Comparison of ENCODE assay signal across 22 mouse cellular contexts in genomic region chr10:105626842-105627241, GRCm38 (mm10). TPM values are rescaled to one million over a fixed set of nuclear protein-coding genes. Genes with fewer than 3 reads are reported as not detected.
DNase-seq lines count a peak whose midpoint lies in the region; TF ChIP-seq lines count a peak whose summit lies in the region.
"Had no signal": no experiment of that assay in that cellular context is flagged by ENCODE, and none has a peak within 500 bp of the region (broad histone marks: within the 10 kb centered on the region; RNA-seq: fewer than 3 reads in every experiment).

No protein-coding gene starts in this region.

- no peaks in the 10 kb centered on the region for H3K4me1 ChIP-seq in CH12.LX (ENCODE audit: control insufficient read depth in 1 of 2, insufficient read depth in 2 of 2)
- no peaks in the 10 kb centered on the region for H3K4me1 ChIP-seq in ES-E14 (ENCODE audit: control insufficient read depth in 2 of 2, insufficient read depth in 2 of 2, low read length in 2 of 2, poor library complexity in 1 of 2)
- no peaks in the 10 kb centered on the region for H3K4me1 ChIP-seq in MEL (ENCODE audit: control insufficient read depth in 1 of 2, insufficient read depth in 2 of 2, low read length in 2 of 2)

- H3K9ac ChIP-seq in CH12.LX (ENCODE audit: insufficient read depth, low read depth), result no peak overlapping the region
- no peak overlapping the region for H3K9ac ChIP-seq in ES-E14 (ENCODE audit: insufficient read depth, low read depth, low read length, poor library complexity, severe bottlenecking)
- no peak overlapping the region for H3K9ac ChIP-seq in MEL (ENCODE audit: control insufficient read depth, low read depth, low read length, poor library complexity, severe bottlenecking)

- in situ Hi-C loops in CH12.LX (cut with MboI; ENCODE audit: low pct_ligation_motif_present, low pct_unique_long_range_greater_than_20kb, low sequenced_read_pairs) (no loop called here), ES-E14 (cut with MboI; ENCODE audit: low sequenced_read_pairs in 2 of 2, unreplicated experiment in 2 of 2) (no loop called here)

- no peak for TF ChIP-seq EP300 in CH12.LX (IDR thresholded peaks at IDR 0.05; ENCODE audit: low read length)
- TF ChIP-seq EP300 in MEL (IDR thresholded peaks at IDR 0.05; ENCODE audit: low read depth in 1 of 2, low read length in 2 of 2), result no peak

- H3K27me3 ChIP-seq in CH12.LX (replicated peaks) (no peaks in the 10 kb centered on the region), MEL (ENCODE audit: control insufficient read depth in 1 of 2, insufficient read depth in 2 of 2, low read length in 2 of 2) (no peaks in the 10 kb centered on the region)
- H3K27me3 ChIP-seq: Patski had no signal

- no peak overlapping the region for H3K4me2 ChIP-seq in CH12.LX (ENCODE audit: insufficient read depth, low read depth, poor library complexity, severe bottlenecking)

- dilution Hi-C loops in CH12.LX (cut with MboI; ENCODE audit: extremely low pct_ligation_motif_present, extremely low pct_unique_long_range_greater_than_20kb, low sequenced_read_pairs), result no loop called here

- no peaks in the 10 kb centered on the region for H3K36me3 ChIP-seq in CH12.LX (replicated peaks in 1 of 2; ENCODE audit: control insufficient read depth in 1 of 2, insufficient read depth in 1 of 2, low read length in 1 of 2)
- H3K36me3 ChIP-seq in ES-E14 (ENCODE audit: control insufficient read depth, insufficient read depth, low read length, poor library complexity, severe bottlenecking), result no peaks in the 10 kb centered on the region
- no peaks in the 10 kb centered on the region for H3K36me3 ChIP-seq in MEL (ENCODE audit: control insufficient read depth in 1 of 2, insufficient read depth in 2 of 2, low read length in 2 of 2)
- H3K36me3 ChIP-seq: G1E had no signal

- TF ChIP-seq CTCF in CH12.LX (conservative IDR thresholded peaks at IDR 0.05 in 1 of 2, IDR thresholded peaks at IDR 0.05 in 1 of 2; ENCODE audit: low read depth in 2 of 2, low read length in 2 of 2) (no peak), MEL (IDR thresholded peaks at IDR 0.05 in 2 of 3, conservative IDR thresholded peaks at IDR 0.05 in 1 of 3; ENCODE audit: control insufficient read depth in 1 of 3, insufficient read depth in 1 of 3, low read depth in 2 of 3, low read length in 3 of 3, poor library complexity in 1 of 3, severe bottlenecking in 1 of 3) (no peak)

- H3K4me3 ChIP-seq in CH12.LX (replicated peaks in 1 of 3; ENCODE audit: low read depth in 2 of 3, low read length in 2 of 3, poor library complexity in 1 of 3) (no peak overlapping the region), ES-E14 (ENCODE audit: insufficient read depth in 1 of 2, low read depth in 1 of 2, low read length in 2 of 2, poor library complexity in 1 of 2, severe bottlenecking in 1 of 2) (no peak overlapping the region), MEL (ENCODE audit: control insufficient read depth in 1 of 2, insufficient read depth in 1 of 2, low read depth in 2 of 2, low read length in 2 of 2) (no peak overlapping the region)

- H3K79me2 ChIP-seq in CH12.LX (replicated peaks; ENCODE audit: control insufficient read depth, extremely low read depth, insufficient read depth, poor library complexity, severe bottlenecking) (no peaks in the 10 kb centered on the region), MEL (ENCODE audit: control insufficient read depth, insufficient read depth, low read length, poor library complexity) (no peaks in the 10 kb centered on the region)

- DNase-seq in CH12.LX (ENCODE audit: extremely low read depth) (no peak), ES-E14 (ENCODE audit: low read depth, low spot score) (no peak), MEL (ENCODE audit: low read depth, low spot score) (no peak)
- DNase-seq in adrenal gland, adult 2 months, result no peak
- DNase-seq in left cerebral cortex, adult 8-10 months (ENCODE audit: low spot score in 2 of 2), result no peak
- no peak for DNase-seq in adrenal gland, postnatal 10 days
- DNase-seq: adrenal gland, adult 8-10 months; adrenal gland, postnatal 14 days; adrenal gland, postnatal 25 days; adrenal gland, postnatal 36 days; B cell, adult 2 months; cerebellum, adult 11 months; cerebellum, adult 11-12 months; cerebellum, adult 18-20 months; cerebellum, adult 2 months; cerebellum, adult 8-10 months; cerebellum, adult 9-10 months; cerebellum, adult 9-11 months; cerebellum, postnatal 10 days had no signal

- H3K27ac ChIP-seq in CH12.LX (ENCODE audit: insufficient read depth, low read depth) (no peak overlapping the region), ES-E14 (ENCODE audit: insufficient read depth, low read depth, low read length, poor library complexity, severe bottlenecking) (no peak overlapping the region), MEL (ENCODE audit: control insufficient read depth, low read depth, low read length) (no peak overlapping the region)

- TF ChIP-seq RAD21 in CH12.LX (IDR thresholded peaks at IDR 0.05; ENCODE audit: low read depth, low read length) (no peak), MEL (IDR thresholded peaks at IDR 0.05; ENCODE audit: low read depth, low read length) (no peak)

- TF ChIP-seq POLR2A in CH12.LX (IDR thresholded peaks at IDR 0.05; ENCODE audit: low read depth, low read length) (no peak), MEL (IDR thresholded peaks at IDR 0.05; ENCODE audit: control insufficient read depth in 1 of 2, insufficient read depth in 1 of 2, low read depth in 1 of 2, low read length in 2 of 2, poor library complexity in 1 of 2) (no peak)

- peaks cover 34% of the 10 kb centered on the region for H3K9me3 ChIP-seq in CH12.LX (replicated peaks; ENCODE audit: low read length)
- no peaks in the 10 kb centered on the region for H3K9me3 ChIP-seq in ES-E14 (ENCODE audit: control insufficient read depth, insufficient read depth, low read depth, low read length)
- H3K9me3 ChIP-seq in MEL (replicated peaks; ENCODE audit: insufficient read depth, low read length), result no peaks in the 10 kb centered on the region
- H3K9me3 ChIP-seq: G1E had no signal

TF ChIP-seq in CH12.LX, 34 proteins besides CTCF, POLR2A, EP300 and RAD21:
- peak; percentile 77 for TF ChIP-seq MAFK (IDR thresholded peaks at IDR 0.05; ENCODE audit: insufficient replicate concordance, low read length)
- TF ChIP-seq HCFC1 (IDR thresholded peaks at IDR 0.05; ENCODE audit: low read depth, low read length), result no peak

TF ChIP-seq in ES-E14, 5 proteins besides CTCF, POLR2A, EP300 and RAD21:
- no peak for TF ChIP-seq HCFC1 (IDR thresholded peaks at IDR 0.05; ENCODE audit: borderline replicate concordance, insufficient read depth, low read length)
- no peak for TF ChIP-seq CHD2 (IDR thresholded peaks at IDR 0.05; ENCODE audit: low read depth, low read length)
- TF ChIP-seq ZC3H11A (IDR thresholded peaks at IDR 0.05; ENCODE audit: borderline replicate concordance, low read depth, low read length), result no peak
- no peak for TF ChIP-seq ZNF384 (IDR thresholded peaks at IDR 0.05; ENCODE audit: low read depth, low read length)
- TF ChIP-seq MAFK (IDR thresholded peaks at IDR 0.05; ENCODE audit: insufficient read depth, low read depth, low read length), result peak; percentile 95

TF ChIP-seq in MEL, 35 proteins besides CTCF, POLR2A, EP300 and RAD21:
- TF ChIP-seq TBP (IDR thresholded peaks at IDR 0.05; ENCODE audit: low read depth, low read length) (no peak), SIN3A (IDR thresholded peaks at IDR 0.05; ENCODE audit: low read length) (no peak), MYC (IDR thresholded peaks at IDR 0.05; ENCODE audit: low read depth, low read length) (no peak), JUND (IDR thresholded peaks at IDR 0.05; ENCODE audit: low read depth, low read length) (no peak), TCF12 (IDR thresholded peaks at IDR 0.05; ENCODE audit: low read depth, low read length) (no peak), GABPA (IDR thresholded peaks at IDR 0.05; ENCODE audit: low read depth, low read length) (no peak), MAFK (IDR thresholded peaks at IDR 0.05; ENCODE audit: borderline replicate concordance, low read depth, low read length) (0 out of 2 replicates have a peak, but pooled peaks have one; percentile 41), USF1 (IDR thresholded peaks at IDR 0.05; ENCODE audit: low read depth, low read length) (no peak)
TF ChIP-seq in MEL: peak in this region for 1.

RNA-seq across cellular contexts. Expression of gene Tmtc2, which starts 52.6 kb away (rescaled TPM):
- not detected in 2 replicates for total RNA-seq in CH12.LX (2012; rRNA removed)
- not detected in 2 replicates for total RNA-seq in CH12.LX (2014; rRNA removed)
- polyA plus RNA-seq in CH12.LX (2012; ENCODE audit: insufficient read length, low read depth), result not detected in 2 replicates
- total RNA-seq in ES-E14 (2012; rRNA removed), result 0.63 and 0.89 TPM in 2 replicates
- total RNA-seq in MEL (2012; rRNA removed), result not detected in 2 replicates
- polyA plus RNA-seq in MEL (2012; ENCODE audit: insufficient read depth in 1 of 2, insufficient read length in 2 of 2, low read depth in 1 of 2, low replicate concordance in 2 of 2, missing spikeins in 1 of 2), result not detected
- total RNA-seq in adrenal gland, adult 2 months (2021), result 1 to 10 TPM; 3.3 to 7.4 TPM
- 0.31 and 0.85 TPM in 2 replicates for polyA plus RNA-seq in adrenal gland, adult 2 months (2012; rRNA removed)
- total RNA-seq in left cerebral cortex, adult 8-10 months (2022), result 10 to 100 TPM in 3 of 4 experiments, 1 to 10 TPM in 1; 9.9 to 12.4 (median 10.9) TPM
- total RNA-seq in adrenal gland, postnatal 10 days (2021), result 1 to 10 TPM; 8.7 to 9.7 TPM
- polyA plus RNA-seq: activated CD4-positive, CD25-positive, alpha-beta regulatory T cell, adult 4 months had no signal

Comparison
In these comparisons a context has a peak if more than half of its experiments do, and no peak if none do; other contexts are left out.
1. Of the 35 proteins assayed by ChIP-seq in both MEL and CH12.LX: peak only in MEL: none; only in CH12.LX: none; in both: MAFK; in neither: 34.